In genomic region chr12:110601241-110602218, GRCm38 (mm10) we compare ENCODE assay signal across 8 mouse cellular contexts. TPM values are rescaled to one million over a fixed set of nuclear protein-coding genes. Genes with fewer than 3 reads are reported as not detected.
A peak's percentile ranks its signal among the peaks of the same experiment; 100 is the strongest.
DNase-seq lines count a peak whose midpoint lies in the region; ATAC-seq and TF ChIP-seq lines count a peak whose summit lies in the region.

Gene Dync1h1 (plus strand): TSS chr12:110601452.

- peak within 1 kb of the TSS; percentile 99 for H3K27ac ChIP-seq in forebrain, postnatal 0 days (ENCODE audit: low read depth, low read length)
- peak within 1 kb of the TSS; percentile 93 for H3K27ac ChIP-seq in lung, embryonic 15.5 days

- H3K36me3 ChIP-seq in G1E (replicated peaks): peaks cover 22% of the 10 kb centered on the region
- no peaks in the 10 kb centered on the region for H3K36me3 ChIP-seq in forebrain, postnatal 0 days (ENCODE audit: insufficient read depth)
- H3K36me3 ChIP-seq in lung, embryonic 15.5 days: no peaks in the 10 kb centered on the region

- H3K27me3 ChIP-seq in G1E (ENCODE audit: insufficient read depth, low read length): peaks cover 9% of the 10 kb centered on the region
- no peaks in the 10 kb centered on the region for H3K27me3 ChIP-seq in forebrain, postnatal 0 days (ENCODE audit: insufficient read depth, low read length)
- H3K27me3 ChIP-seq in lung, embryonic 15.5 days: no peaks in the 10 kb centered on the region

- peaks cover 61% of the 10 kb centered on the region for H3K4me1 ChIP-seq in G1E (ENCODE audit: insufficient read depth, low read depth, low read length)
- peaks cover 18% of the 10 kb centered on the region for H3K4me1 ChIP-seq in forebrain, postnatal 0 days (ENCODE audit: insufficient read depth)
- peaks cover 24% of the 10 kb centered on the region for H3K4me1 ChIP-seq in lung, embryonic 15.5 days

- peak within 1 kb of the TSS; percentile 77 for H3K4me2 ChIP-seq in forebrain, postnatal 0 days (ENCODE audit: low read depth)
- peak within 1 kb of the TSS; percentile 79 for H3K4me2 ChIP-seq in lung, embryonic 15.5 days

- TF ChIP-seq CTCF in G1E (IDR thresholded peaks at IDR 0.05; ENCODE audit: low read depth, low read length): no peak
- peak; percentile 22; the same call in 1 of the 2 replicates for TF ChIP-seq CTCF in forebrain, postnatal 0 days (IDR thresholded peaks at IDR 0.05; ENCODE audit: low read depth)

- DNase-seq in G1E (ENCODE audit: low spot score): peak; percentile 96
- DNase-seq in cerebellum, adult 18-20 months: peak; percentile 94 to 97
- DNase-seq in forebrain, postnatal 0 days: peak; percentile 95
- peak; percentile 95 for DNase-seq in heart, postnatal 4 days
- peak; percentile 86 to 89 for DNase-seq in layer of hippocampus, adult 8-10 months (ENCODE audit: low spot score in 2 of 2)
- peak; percentile 84 for DNase-seq in ovary, adult 18-20 months (ENCODE audit: low spot score)
- DNase-seq in thymus, postnatal 0 days (ENCODE audit: low spot score): peak; percentile 93

- peak; percentile 83 for ATAC-seq in G1E (ENCODE audit: extremely low read depth, insufficient number of reproducible peaks, low FRiP score, poor library complexity, severe bottlenecking)
- peak; percentile 97 for ATAC-seq in forebrain, postnatal 0 days
- peak; percentile 96 for ATAC-seq in lung, embryonic 15.5 days (ENCODE audit: borderline replicate concordance, extremely low read depth, low FRiP score, low TSS enrichment)

- H3K9me3 ChIP-seq in G1E (replicated peaks): no peaks in the 10 kb centered on the region
- no peaks in the 10 kb centered on the region for H3K9me3 ChIP-seq in forebrain, postnatal 0 days (ENCODE audit: low read length)
- H3K9me3 ChIP-seq in lung, embryonic 15.5 days: no peaks in the 10 kb centered on the region

- H3K9ac ChIP-seq in forebrain, postnatal 0 days: peak within 1 kb of the TSS; percentile 99
- H3K9ac ChIP-seq in lung, embryonic 15.5 days: peak within 1 kb of the TSS; percentile 92

- H3K4me3 ChIP-seq in G1E (ENCODE audit: low read depth, low read length): peak within 1 kb of the TSS; percentile 82
- H3K4me3 ChIP-seq in forebrain, postnatal 0 days (ENCODE audit: low read depth, low read length): peak within 1 kb of the TSS; percentile 99
- H3K4me3 ChIP-seq in lung, embryonic 15.5 days: peak within 1 kb of the TSS; percentile 87

- WGBS in forebrain, postnatal 0 days: 2% methylated on average over 105 of the region's 105 CpGs
- WGBS in lung, embryonic 15.5 days: under 1% methylated on average over 99 of the region's 105 CpGs

RNA-seq across cellular contexts. Expression of gene Dync1h1, which starts in this region (rescaled TPM):
- 344 and 349 TPM in 2 replicates for total RNA-seq in G1E (2014; fragmentation: Nextera tagmentation)
- 112 and 118 TPM in 2 replicates for total RNA-seq in G1E (2017)
- 231 and 251 TPM in 2 replicates for polyA plus RNA-seq in G1E (2012)
- 253 and 275 TPM in 2 replicates for total RNA-seq in forebrain, postnatal 0 days (2014; rRNA removed)
- polyA plus RNA-seq in forebrain, postnatal 0 days (2015; fragmentation: Nextera tagmentation; extraction: Ambion mirVana): 45.4 and 54.6 TPM in 2 replicates
- total RNA-seq in heart, postnatal 4 days (2021): 100 to 1,000 TPM; 172 to 173 TPM
- total RNA-seq in layer of hippocampus, adult 8-10 months (2022): 100 to 1,000 TPM; 273 to 309 (median 284) TPM
- polyA plus RNA-seq in lung, embryonic 15.5 days (2015; fragmentation: Nextera tagmentation; extraction: Ambion mirVana): 39.5 and 48.9 TPM in 2 replicates
- polyA plus RNA-seq in thymus, postnatal 0 days (2015; fragmentation: Nextera tagmentation; extraction: Ambion mirVana): 24.2 and 33.2 TPM in 2 replicates

Comparison
In these comparisons a context has a peak if more than half of its experiments do, and no peak if none do; other contexts are left out.
1. Peak in every context shown above with its lines: DNase-seq, ATAC-seq, H3K4me3 ChIP-seq and H3K27ac ChIP-seq.